Mouse (Mus musculus) brain, adult 2 months (tissue): ENCODE data around the gene Dnmt1.

Experiments used
- DNase-seq: peaks from one replicate; pipeline ENCODE4 v3.0.0; 2011; ENCODE audit warnings: low read depth, low spot score

The Dnmt1 gene

GRCm38 (mm10) chr9:20943396-20943795 lies 16.3 kb downstream of the Dnmt1 start:
- peak; percentile 63 for DNase-seq

GRCm38 (mm10) chr9:20923258-20923657 lies 36.4 kb downstream of the Dnmt1 start:
- DNase-seq: no peak

DNA sequence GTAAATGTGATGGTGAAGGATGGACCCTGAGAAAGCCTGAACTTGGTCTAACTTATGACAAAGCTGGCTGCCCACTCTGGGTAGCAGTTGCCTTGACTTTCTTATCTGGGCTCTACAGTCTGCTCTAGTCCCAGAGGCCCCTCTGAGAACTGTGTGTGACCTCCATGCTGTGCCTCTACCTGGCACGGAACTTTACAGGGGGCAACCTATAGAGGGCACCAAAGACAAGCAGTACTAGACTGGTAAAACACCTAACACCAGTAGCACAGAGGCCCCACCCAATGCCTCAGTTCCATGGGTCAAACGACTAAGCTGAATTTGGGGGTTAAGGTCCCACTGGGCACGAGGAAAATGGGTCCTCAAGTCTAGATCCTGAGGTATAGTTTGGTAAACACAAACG lies 43.5 kb downstream of the Dnmt1 start:
- no peak for DNase-seq

DNA sequence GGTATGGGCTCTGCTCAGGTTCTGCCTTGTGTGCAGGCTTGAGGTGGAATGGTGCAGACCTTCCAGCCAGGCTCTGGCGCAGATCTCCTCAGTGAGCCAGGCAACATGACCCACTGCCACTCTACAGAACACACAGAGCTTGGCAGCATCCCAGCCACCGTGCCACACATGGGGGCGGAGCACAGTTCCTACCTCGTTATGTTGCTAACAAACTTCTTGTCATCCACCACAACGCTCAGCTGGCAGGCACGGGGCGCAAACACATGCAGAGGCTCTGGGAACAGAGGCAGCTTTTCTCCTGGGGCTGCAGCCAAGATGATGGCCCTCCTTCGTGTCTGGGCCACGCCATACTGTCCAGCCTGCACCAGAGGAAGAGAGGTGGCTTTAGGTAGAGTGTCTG lies 49.7 kb downstream of the Dnmt1 start:
- peak; percentile 71 for DNase-seq

GRCm38 (mm10) chr9:20902174-20902491 lies 57.6 kb downstream of the Dnmt1 start:
- DNase-seq: no peak

DNA sequence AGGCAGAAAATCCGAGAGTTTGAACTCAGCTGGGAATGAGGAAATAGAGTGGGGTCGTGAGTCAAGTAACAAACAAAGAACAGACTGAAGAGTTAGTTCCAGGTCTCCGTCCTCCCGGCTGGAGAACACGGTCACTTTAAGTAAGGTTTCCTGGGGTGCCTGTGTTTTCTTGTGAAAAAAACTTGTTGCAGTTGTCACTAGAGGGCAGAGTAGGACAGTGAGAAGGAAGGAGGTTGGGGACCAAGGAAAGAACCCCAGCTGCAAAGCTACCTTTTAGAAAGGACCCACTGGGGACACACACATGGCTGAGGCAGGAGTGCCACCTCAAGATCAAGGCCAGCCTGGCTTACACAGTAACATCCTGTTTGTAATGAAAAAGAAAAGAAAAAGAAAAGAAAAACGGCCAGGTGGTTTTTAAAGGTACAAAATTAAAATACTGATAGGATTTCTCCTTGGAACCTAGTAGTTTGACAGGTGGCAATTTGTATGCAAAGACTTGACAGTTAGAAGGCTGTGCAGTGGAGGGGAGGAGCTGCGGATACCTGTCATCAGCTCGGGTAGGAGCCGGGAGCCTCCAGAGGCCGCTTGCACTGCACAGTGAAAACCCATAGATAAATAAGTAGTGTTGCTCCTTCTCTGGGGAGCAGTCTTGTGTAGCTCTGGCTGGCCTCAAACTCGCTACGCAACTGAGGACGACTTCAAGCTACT lies 58.1 kb downstream of the Dnmt1 start:
- DNase-seq: peak; percentile 73

DNA sequence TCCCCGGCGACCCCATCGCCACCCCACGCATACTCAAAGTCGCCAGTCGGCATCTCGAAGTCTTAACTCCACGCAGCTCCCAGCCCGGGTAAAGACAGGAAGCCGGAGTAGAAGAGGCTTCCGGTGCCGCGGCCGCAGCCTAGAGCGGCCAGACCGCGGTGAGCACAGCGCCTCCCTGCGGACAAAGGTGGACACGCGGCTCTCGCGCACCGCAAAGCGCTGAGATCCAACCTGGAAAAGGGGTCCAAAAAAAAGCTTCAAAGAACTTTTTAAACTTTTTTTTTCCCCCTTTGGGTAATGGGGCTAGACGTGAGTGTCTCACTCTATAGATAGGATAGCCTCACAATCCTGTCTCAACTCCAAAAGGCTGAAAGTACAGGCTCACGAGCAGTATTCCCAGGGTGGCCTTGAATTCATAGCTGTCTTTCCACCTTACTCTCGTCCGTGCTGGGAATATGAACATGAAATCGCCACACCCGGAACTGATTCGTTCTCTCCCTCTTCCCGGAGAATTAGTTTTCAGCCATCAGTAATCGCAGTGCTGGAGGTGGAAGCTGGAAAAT lies 61.1 kb downstream of the Dnmt1 start, which contains the start of gene Eif3g:
Eif3g (minus strand) TSS at position 113 of the 563 bp plus-strand sequence.
- peak; percentile 95 for DNase-seq

DNA sequence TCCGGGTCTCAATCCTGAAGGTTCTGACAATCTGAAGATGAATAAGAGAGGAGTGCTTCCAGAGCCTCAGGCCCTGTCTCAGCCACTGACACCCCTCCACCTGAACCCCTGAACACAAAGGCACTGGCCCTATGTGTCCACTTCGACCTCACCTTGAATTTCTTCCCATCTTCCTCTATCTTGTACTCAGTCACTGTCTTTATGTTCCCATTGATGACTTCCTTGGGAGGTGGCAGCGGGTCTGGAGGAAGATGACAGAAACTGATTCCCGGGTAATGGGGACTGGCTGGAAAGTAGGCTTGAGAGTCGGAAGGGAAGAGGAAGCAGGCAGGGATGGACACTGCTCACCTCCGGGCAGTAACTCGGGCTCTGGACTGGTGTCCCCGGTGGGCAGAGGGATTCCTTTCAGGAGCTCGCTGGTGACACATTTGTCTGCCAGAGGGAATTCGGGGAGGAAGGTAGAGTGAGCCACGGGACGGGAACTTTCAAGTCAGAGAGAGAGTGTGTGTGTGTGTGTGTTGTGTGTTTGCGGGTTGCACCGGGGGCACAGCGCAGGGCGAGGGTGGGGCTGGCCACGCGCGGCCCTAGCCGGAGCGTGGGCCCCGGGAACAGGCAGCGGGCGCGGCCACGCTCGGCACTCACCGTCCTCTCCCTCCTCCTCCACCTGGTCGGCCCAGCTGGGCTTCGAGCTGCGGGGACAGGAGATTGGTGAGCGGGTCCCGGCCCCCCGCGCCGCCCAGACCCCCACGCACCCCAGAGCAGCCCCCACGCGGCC lies 61.8 kb downstream of the Dnmt1 start:
- DNase-seq: no peak

- DNase-seq: no peak
Measured at GRCm38 (mm10) chr9:20895382-20895781, 64.3 kb downstream of the Dnmt1 start.

DNA sequence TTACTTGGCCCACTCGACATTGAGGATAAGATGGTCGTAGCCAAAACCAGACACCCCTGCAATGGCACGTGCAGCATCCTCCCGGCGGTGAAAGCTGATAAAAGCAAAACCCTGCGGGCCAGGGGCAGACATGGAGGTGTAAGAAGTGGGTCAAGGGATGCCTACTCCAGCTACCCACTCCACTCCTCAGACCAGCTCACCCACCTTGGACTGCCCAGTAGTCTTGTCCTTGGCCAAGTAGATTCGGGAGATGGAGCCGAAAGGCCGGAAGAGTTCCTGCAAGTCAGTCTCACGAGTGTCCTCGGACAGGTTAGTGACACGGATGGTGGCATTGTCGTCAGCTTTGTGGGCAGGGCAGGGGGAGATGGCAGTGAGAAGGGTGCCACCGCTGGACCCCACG lies 65.1 kb downstream of the Dnmt1 start:
- no peak for DNase-seq

GRCm38 (mm10) chr9:20893590-20894343 lies 65.9 kb downstream of the Dnmt1 start:
- DNase-seq: no peak

DNA sequence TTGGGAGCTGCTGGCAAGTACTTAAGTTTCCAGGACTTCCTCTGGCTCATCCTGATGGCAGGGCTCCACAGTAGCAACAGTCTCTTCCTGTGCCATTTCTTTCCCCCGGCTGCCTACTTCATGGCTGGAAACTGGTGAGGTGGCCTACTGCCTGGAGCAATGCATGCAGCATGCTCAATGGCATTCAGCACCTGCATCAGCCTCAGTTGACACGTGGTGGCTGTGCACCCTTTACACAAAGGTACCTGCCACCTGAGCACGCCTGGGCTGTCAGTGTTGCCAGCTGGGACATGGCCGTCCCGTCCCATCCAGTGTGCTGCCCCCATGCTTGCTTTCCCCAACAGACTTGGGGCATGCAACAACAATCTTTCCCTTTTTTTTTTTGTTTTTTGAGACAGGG lies 66.6 kb downstream of the Dnmt1 start:
- DNase-seq: no peak

GRCm38 (mm10) chr9:20892104-20892653 lies 67.5 kb downstream of the Dnmt1 start:
- no peak for DNase-seq

GRCm38 (mm10) chr9:20891339-20892103 lies 68.2 kb downstream of the Dnmt1 start:
- DNase-seq: no peak

GRCm38 (mm10) chr9:20890411-20890810 lies 69.3 kb downstream of the Dnmt1 start:
- no peak for DNase-seq

- DNase-seq: no peak
Measured at GRCm38 (mm10) chr9:20889185-20890141, 70.2 kb downstream of the Dnmt1 start.

DNA sequence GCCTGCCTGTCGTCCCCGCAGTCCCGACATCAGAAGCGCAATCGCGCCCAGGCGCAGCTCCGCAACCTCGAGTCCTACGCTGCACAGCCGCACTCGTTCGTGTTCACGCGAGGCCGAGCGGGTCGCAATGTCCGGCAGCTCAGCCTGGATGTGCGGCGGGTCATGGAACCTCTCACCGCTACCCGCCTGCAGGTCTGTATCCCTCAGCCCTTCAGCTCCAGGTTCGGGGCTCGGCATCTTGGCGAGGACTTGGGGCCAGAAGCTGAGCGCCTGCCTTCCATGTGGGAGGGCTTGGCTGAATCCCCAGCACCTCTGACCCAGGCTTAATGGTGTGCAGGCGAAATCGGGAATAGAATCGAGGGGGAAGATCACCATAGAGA lies 71.3 kb downstream of the Dnmt1 start:
- DNase-seq: no peak

- DNase-seq: peak; percentile 99
Measured at GRCm38 (mm10) chr9:20887704-20888385, 71.8 kb downstream of the Dnmt1 start, which contains the start of gene Ppan. Ppan (plus strand) TSS chr9:20888175.

DNA sequence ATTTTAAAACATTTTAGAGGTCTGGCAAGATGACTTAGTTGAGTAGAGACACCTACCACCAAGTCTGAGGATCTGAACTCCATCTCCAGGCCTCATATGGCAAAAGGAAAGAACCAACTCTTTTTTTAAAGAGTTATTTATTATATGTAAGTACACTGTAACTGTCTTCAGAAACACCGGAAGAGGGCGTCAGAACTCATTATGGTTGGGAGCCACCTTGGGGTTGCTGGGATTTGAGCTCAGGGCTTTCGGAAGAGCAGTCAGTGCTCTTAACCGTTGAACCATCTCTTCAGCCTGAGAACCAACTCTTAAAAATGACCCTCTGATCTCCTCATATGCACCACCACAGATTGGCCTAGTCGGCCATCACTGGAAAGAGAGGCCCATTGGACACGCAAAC lies 72.5 kb downstream of the Dnmt1 start:
- no peak for DNase-seq
